ENCODE assay signal across 8 mouse cellular contexts in the genomic region with DNA sequence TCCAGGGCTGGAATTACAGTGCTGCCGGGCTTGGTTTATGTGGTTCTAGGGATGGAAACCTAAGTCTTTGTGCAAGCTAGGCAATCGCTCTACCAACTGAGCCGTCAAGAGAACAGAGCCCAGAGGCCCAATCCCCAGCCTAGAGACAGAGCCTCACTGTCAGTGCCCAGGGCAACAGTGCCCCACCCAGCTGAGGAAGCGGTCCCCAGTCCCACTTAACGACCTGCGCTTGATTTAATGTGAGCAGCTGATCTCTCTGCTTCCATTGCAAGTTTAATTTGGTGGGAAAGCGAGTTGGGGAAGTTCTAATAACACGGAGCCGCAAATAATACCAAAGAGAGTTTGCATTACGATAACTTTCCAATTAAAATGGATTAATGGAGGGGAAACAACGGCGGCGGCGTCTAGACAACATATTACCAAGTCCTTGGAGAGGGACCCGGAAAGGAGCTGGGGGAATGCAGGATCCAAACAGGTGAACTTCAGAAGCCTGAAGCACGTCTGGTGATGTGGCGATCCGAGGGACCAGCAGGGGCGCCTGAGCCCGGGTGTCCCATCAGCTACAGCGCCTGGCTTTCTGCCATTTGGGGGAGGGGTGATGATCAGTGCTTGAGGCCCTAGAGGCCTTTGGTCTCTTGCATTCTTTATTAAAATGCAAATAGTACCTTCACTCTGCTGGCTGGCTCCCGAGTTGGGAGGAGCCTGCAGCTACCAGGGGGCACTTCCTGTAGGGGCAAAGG. TPM values are rescaled to one million over a fixed set of nuclear protein-coding genes. Genes with fewer than 3 reads are reported as not detected.
DNase-seq lines count a peak whose midpoint lies in the region; ATAC-seq and TF ChIP-seq lines count a peak whose summit lies in the region.

No protein-coding gene starts in this region.

- H3K36me3 ChIP-seq in hindbrain, embryonic 13.5 days, result no peaks in the 10 kb centered on the region
- H3K36me3 ChIP-seq in liver, postnatal 0 days (replicated peaks; ENCODE audit: insufficient read depth, low read length), result no peaks in the 10 kb centered on the region

- H3K9me3 ChIP-seq in hindbrain, embryonic 13.5 days, result no peaks in the 10 kb centered on the region
- H3K9me3 ChIP-seq in liver, postnatal 0 days (ENCODE audit: low read length), result no peaks in the 10 kb centered on the region

- no peak overlapping the region for H3K27ac ChIP-seq in layer of hippocampus, adult 2 months
- H3K27ac ChIP-seq in hindbrain, embryonic 13.5 days, result peak overlapping the region; percentile 71
- H3K27ac ChIP-seq in liver, postnatal 0 days (ENCODE audit: low read depth), result no peak overlapping the region

- 13% methylated on average over 22 of the region's 22 CpGs for WGBS in hindbrain, embryonic 13.5 days
- WGBS in liver, postnatal 0 days (ENCODE audit: insufficient replicate concordance), result 43% methylated on average over 22 of the region's 22 CpGs

- H3K9ac ChIP-seq in hindbrain, embryonic 13.5 days, result no peak overlapping the region
- no peak overlapping the region for H3K9ac ChIP-seq in liver, postnatal 0 days (replicated peaks)

- H3K27me3 ChIP-seq in hindbrain, embryonic 13.5 days, result peaks cover 5% of the 10 kb centered on the region; the same call in 1 of the 2 replicates
- no peaks in the 10 kb centered on the region for H3K27me3 ChIP-seq in liver, postnatal 0 days (ENCODE audit: insufficient read depth, low read length)

- no peak overlapping the region for H3K4me3 ChIP-seq in layer of hippocampus, adult 2 months
- H3K4me3 ChIP-seq in hindbrain, embryonic 13.5 days, result no peak overlapping the region
- H3K4me3 ChIP-seq in liver, postnatal 0 days (ENCODE audit: low read depth, low read length), result no peak overlapping the region

- TF ChIP-seq EP300 in liver, postnatal 0 days (IDR thresholded peaks at IDR 0.05; ENCODE audit: low read depth), result no peak

- no peak for ATAC-seq in hindbrain, embryonic 13.5 days (ENCODE audit: low FRiP score)
- ATAC-seq in liver, postnatal 0 days, result no peak
- no peak for ATAC-seq in cerebellum, adult (ENCODE audit: insufficient number of reproducible peaks, low FRiP score, low TSS enrichment)

- peak; percentile 16 for TF ChIP-seq CTCF in layer of hippocampus, adult 2 months (conservative IDR thresholded peaks at IDR 0.05)
- TF ChIP-seq CTCF in liver, postnatal 0 days (IDR thresholded peaks at IDR 0.05; ENCODE audit: low read depth), result peak; percentile 23; the same call in 1 of the 2 replicates

- peaks cover 57% of the 10 kb centered on the region for H3K4me1 ChIP-seq in hindbrain, embryonic 13.5 days (replicated peaks)
- H3K4me1 ChIP-seq in liver, postnatal 0 days (ENCODE audit: insufficient read depth), result peaks cover 2% of the 10 kb centered on the region; the same call in 1 of the 2 replicates

- peak overlapping the region; percentile 2; the same call in 1 of the 2 replicates for H3K4me2 ChIP-seq in hindbrain, embryonic 13.5 days
- no peak overlapping the region for H3K4me2 ChIP-seq in liver, postnatal 0 days (ENCODE audit: low read depth, low read length)

- no peak for DNase-seq in layer of hippocampus, adult 2 months (ENCODE audit: low spot score in 2 of 2)
- no peak for DNase-seq in layer of hippocampus, postnatal 14 days (ENCODE audit: low spot score in 2 of 2)
- DNase-seq in embryo, embryonic 10 days (ENCODE audit: low spot score), result peak; percentile 56
- peak; percentile 68 for DNase-seq in liver, postnatal 0 days
- no peak for DNase-seq in natural killer cell, adult 2 months (ENCODE audit: low spot score in 2 of 2)
- no peak for DNase-seq in cerebellum, adult 9-11 months

RNA-seq across cellular contexts. Expression of gene Rplp1, which starts 36.8 kb away (rescaled TPM):
- 1,000 to 10,000 TPM; 1,620 to 1,656 TPM for total RNA-seq in layer of hippocampus, adult 2 months (2021)
- 1,000 to 10,000 TPM; 1,323 to 1,423 TPM for total RNA-seq in layer of hippocampus, postnatal 14 days (2021)
- polyA plus RNA-seq in hindbrain, embryonic 13.5 days (2015; fragmentation: Nextera tagmentation; extraction: Ambion mirVana), result 917 and 923 TPM in 2 replicates
- polyA plus RNA-seq in liver, postnatal 0 days (2015; fragmentation: Nextera tagmentation; extraction: Ambion mirVana), result 1,022 and 1,029 TPM in 2 replicates

Comparison
In these comparisons a context has a peak if more than half of its experiments do, and no peak if none do; other contexts are left out.
1. DNase-seq: peak in embryo, embryonic 10 days (single experiment) and liver, postnatal 0 days (single experiment); none in layer of hippocampus, adult 2 months (0 of 2), layer of hippocampus, postnatal 14 days (0 of 2), natural killer cell, adult 2 months (0 of 2) and cerebellum, adult 9-11 months (single experiment).